Mouse (Mus musculus): ENCODE results near the gene Rpl41.

- TF ChIP-seq GATA1 (IDR thresholded peaks at IDR 0.05; ENCODE audit: low read length): no peak
- no peak for TF ChIP-seq TAL1 (IDR thresholded peaks at IDR 0.05; ENCODE audit: low read length)
Observed at GRCm38 (mm10) chr10:128543100-128543499, 6.0 kb downstream of the Rpl41 start.
